Mouse (Mus musculus): Measurements from ENCODE around the gene Olfr373. TPM values are rescaled to one million over a fixed set of nuclear protein-coding genes. Genes with fewer than 3 reads are reported as not detected.

The Olfr373 gene
- polyA plus RNA-seq, 1 experiment from 2014 or later, result not detected

DNA sequence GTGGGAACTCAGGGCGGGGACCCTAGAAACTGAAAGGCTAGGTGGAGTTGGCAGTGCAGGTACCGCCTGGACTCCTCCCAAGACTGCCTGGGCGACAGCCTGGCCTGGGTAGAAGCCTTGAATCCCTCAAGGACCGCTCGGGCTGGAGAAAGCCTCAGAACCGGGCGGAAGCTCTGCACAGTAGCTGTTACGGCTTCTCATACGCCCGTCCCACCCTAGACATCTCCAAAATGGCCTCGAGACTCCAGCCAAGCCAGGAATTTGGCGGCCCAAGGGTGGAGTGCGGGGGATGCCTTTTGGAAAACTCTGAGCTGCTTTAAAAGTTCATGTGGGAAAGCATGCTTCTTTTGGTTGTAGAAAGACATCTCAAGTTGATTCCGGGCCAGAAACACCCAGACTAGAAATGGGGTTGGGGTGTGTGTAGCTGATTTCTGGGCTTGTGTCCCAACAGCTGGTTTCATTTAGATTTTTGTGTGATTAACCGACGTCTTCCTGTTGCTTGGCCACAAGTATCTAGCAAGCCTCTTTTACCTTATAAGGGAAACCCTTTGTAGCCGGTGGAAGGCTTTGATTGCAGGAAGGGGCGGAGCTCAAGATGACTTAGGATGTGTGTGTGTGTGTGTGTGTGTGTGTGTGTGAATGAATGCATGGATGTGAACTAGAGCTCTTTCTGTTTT, 53.5 kb downstream of the Olfr373 start:
- Histone ChIP-seq H3K27ac (ENCODE audit: low read depth, low read length) (peak overlapping the region; percentile 93), H3K9ac (ENCODE audit: low read length) (peak overlapping the region; percentile 86), H3K36me3 (ENCODE audit: control insufficient read depth, insufficient read depth, low read length) (peaks cover 5% of the 10 kb centered on the region), H3K4me2 (peak overlapping the region; percentile 86), H3K27me3 (ENCODE audit: control insufficient read depth, insufficient read depth, low read length) (no peaks in the 10 kb centered on the region), H3K4me1 (ENCODE audit: control insufficient read depth, insufficient read depth, low read length) (peaks cover 8% of the 10 kb centered on the region), H3K4me3 (ENCODE audit: low read depth, low read length) (peak overlapping the region; percentile 58), H3K9me3 (ENCODE audit: control insufficient read depth, low read length) (no peaks in the 10 kb centered on the region)
- WGBS, result 2% methylated on average over 18 of the region's 18 CpGs
- DNase-seq (ENCODE audit: low spot score, missing footprints), result peak; percentile 92
- ATAC-seq (ENCODE audit: low FRiP score), result peak; percentile 25; the same call in 1 of the 2 replicates

DNA sequence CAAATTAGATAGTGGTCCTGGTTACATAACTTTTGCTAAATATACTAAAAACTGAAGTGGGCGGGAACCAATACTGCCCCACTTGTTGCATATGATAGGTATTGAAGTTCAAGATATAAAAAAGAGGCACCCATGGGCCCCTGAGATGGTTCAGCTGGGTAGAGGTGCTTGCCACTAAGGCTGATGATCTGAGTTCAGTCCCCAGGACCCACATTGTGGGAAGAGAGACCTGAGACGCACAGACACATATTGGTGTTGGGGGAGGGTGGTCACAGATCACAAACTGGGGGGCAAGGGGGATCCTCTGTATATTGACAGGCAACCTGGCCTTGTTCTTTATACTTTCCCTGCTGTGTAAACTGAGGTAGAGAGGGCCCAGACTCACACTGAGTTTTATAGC, 54.5 kb downstream of the Olfr373 start:
- no peak overlapping the region for H3K27ac ChIP-seq (ENCODE audit: low read depth, low read length)
- H3K9me3 ChIP-seq (ENCODE audit: control insufficient read depth, low read length), result no peaks in the 10 kb centered on the region
- peaks cover 5% of the 10 kb centered on the region for H3K36me3 ChIP-seq (ENCODE audit: control insufficient read depth, insufficient read depth, low read length)
- no peak overlapping the region for H3K9ac ChIP-seq (ENCODE audit: low read length)
- no peaks in the 10 kb centered on the region for H3K27me3 ChIP-seq (ENCODE audit: control insufficient read depth, insufficient read depth, low read length)
- peaks cover 8% of the 10 kb centered on the region for H3K4me1 ChIP-seq (ENCODE audit: control insufficient read depth, insufficient read depth, low read length)
- DNase-seq (ENCODE audit: low spot score, missing footprints) (no peak), ATAC-seq (ENCODE audit: low FRiP score) (no peak)
- no peak overlapping the region for H3K4me3 ChIP-seq (ENCODE audit: low read depth, low read length)
- 87% methylated on average over 2 of the region's 2 CpGs for WGBS
- no peak overlapping the region; the same call in 1 of the 2 replicates for H3K4me2 ChIP-seq

DNA sequence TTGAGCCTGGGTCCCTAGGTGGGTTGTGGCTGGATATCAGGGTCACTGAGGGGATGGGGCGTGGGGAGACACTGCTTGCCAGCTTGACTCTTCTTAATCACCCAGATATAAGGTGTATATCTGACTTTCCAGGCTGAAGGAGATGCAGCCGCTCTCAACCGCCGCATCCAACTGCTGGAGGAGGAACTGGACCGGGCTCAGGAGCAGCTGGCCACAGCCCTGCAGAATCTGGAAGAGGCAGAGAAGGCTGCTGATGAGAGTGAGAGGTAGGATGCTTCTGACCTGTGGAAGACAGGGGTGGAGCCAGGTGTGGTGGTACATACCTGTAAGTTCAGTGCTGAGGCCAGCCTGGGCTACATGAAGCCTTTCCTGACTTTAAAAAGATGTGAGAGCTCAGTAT, 55.5 kb downstream of the Olfr373 start:
- Histone ChIP-seq H3K27ac (ENCODE audit: low read depth, low read length) (no peak overlapping the region), H3K36me3 (ENCODE audit: control insufficient read depth, insufficient read depth, low read length) (peaks cover 9% of the 10 kb centered on the region), H3K4me1 (ENCODE audit: control insufficient read depth, insufficient read depth, low read length) (peaks cover 8% of the 10 kb centered on the region), H3K4me2 (no peak overlapping the region), H3K9me3 (ENCODE audit: control insufficient read depth, low read length) (no peaks in the 10 kb centered on the region), H3K9ac (ENCODE audit: low read length) (no peak overlapping the region), H3K27me3 (ENCODE audit: control insufficient read depth, insufficient read depth, low read length) (no peaks in the 10 kb centered on the region), H3K4me3 (ENCODE audit: low read depth, low read length) (no peak overlapping the region)
- ATAC-seq (ENCODE audit: low FRiP score) (no peak), DNase-seq (ENCODE audit: low spot score, missing footprints) (no peak)
- 95% methylated on average over 5 of the region's 5 CpGs for WGBS

DNA sequence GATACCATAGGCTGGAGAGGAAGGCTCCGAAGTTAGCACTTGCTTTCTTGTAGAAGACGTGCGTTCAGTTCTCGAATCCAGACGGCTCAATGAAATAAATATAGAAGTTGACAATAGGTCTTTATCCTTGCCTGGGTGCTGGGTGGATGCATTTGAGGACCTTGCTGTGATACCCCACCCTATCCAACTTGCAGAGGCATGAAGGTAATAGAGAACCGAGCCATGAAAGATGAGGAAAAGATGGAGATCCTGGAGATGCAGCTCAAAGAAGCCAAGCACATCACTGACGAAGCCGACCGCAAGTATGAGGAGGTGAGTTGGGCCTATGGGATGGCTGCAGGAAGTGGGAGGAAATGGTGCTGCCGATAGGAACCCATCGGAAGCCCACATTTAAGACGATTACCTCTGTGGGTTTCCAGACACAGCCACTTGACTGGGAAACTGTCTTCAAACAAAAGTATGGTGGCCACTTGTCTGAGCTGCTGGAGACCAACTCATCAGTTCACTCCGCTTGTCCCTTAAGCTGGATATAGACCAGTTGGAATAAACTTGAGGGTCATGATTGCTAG, 60.4 kb downstream of the Olfr373 start:
- DNase-seq (ENCODE audit: low spot score, missing footprints) (peak; percentile 76), ATAC-seq (ENCODE audit: low FRiP score) (no peak)
- Histone ChIP-seq H3K27me3 (ENCODE audit: control insufficient read depth, insufficient read depth, low read length) (no peaks in the 10 kb centered on the region), H3K9ac (ENCODE audit: low read length) (no peak overlapping the region), H3K27ac (ENCODE audit: low read depth, low read length) (no peak overlapping the region), H3K4me2 (no peak overlapping the region), H3K4me3 (ENCODE audit: low read depth, low read length) (no peak overlapping the region), H3K36me3 (ENCODE audit: control insufficient read depth, insufficient read depth, low read length) (peaks cover 28% of the 10 kb centered on the region), H3K9me3 (ENCODE audit: control insufficient read depth, low read length) (no peaks in the 10 kb centered on the region), H3K4me1 (ENCODE audit: control insufficient read depth, insufficient read depth, low read length) (no peaks in the 10 kb centered on the region)
- 95% methylated on average over 13 of the region's 13 CpGs for WGBS

DNA sequence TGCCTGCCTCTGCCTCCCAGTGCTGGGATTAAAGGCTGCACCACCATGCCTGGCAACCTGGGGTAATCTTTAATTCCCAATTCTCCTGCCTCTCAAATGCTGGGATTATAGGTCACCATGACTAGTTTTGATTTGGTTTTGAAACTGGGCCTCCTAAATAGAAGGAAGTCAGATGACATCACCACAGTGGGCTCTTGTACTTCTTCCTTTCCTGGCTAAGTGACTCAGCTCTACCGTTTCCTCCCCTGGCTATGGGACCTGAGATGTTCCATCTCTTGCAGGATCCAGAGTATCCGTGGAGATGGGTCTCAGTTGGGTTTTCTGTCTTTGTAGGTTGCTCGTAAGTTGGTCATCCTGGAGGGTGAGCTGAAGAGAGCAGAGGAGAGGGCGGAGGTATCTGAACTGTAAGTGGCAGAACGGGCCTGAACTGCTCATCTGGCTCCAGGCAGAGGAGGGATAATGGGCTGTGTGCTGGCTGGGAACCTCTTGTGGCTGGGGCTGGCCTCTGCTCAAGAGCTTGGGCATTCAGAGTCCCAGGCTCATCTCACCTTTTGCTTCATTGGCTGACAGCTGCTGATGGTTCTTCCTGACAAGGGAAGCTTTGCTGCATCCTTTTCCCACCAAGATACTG, 61.5 kb downstream of the Olfr373 start:
- Histone ChIP-seq H3K36me3 (ENCODE audit: control insufficient read depth, insufficient read depth, low read length) (peaks cover 28% of the 10 kb centered on the region), H3K27ac (ENCODE audit: low read depth, low read length) (no peak overlapping the region), H3K9ac (ENCODE audit: low read length) (no peak overlapping the region), H3K4me1 (ENCODE audit: control insufficient read depth, insufficient read depth, low read length) (no peaks in the 10 kb centered on the region), H3K4me2 (no peak overlapping the region), H3K4me3 (ENCODE audit: low read depth, low read length) (no peak overlapping the region), H3K9me3 (ENCODE audit: control insufficient read depth, low read length) (no peaks in the 10 kb centered on the region), H3K27me3 (ENCODE audit: control insufficient read depth, insufficient read depth, low read length) (no peaks in the 10 kb centered on the region)
- WGBS, result 91% methylated on average over 5 of the region's 5 CpGs
- no peak for ATAC-seq (ENCODE audit: low FRiP score)
- peak; percentile 49 for DNase-seq (ENCODE audit: low spot score, missing footprints)

DNA sequence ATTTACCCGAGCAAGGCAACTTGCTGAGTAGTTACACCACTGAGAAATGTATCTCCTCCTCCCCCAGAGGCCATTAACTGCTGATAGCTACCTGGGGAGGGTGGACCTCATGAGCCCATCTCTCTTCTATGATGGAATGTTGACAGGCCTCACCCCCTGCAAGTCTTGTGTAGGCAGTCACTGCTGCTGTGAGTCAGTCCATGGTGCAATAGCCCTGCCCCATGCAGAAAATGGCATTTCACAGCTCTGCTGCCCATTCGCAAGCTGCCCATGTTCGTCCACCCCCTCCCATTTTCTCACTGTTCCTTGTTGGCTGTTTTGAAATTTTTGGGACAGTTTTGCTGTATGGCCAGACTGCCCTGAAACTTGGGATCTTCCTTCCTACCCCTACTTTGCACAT, 62.5 kb downstream of the Olfr373 start:
- Histone ChIP-seq H3K9ac (ENCODE audit: low read length) (no peak overlapping the region), H3K27ac (ENCODE audit: low read depth, low read length) (no peak overlapping the region), H3K4me3 (ENCODE audit: low read depth, low read length) (no peak overlapping the region), H3K9me3 (ENCODE audit: control insufficient read depth, low read length) (no peaks in the 10 kb centered on the region), H3K4me2 (no peak overlapping the region), H3K27me3 (ENCODE audit: control insufficient read depth, insufficient read depth, low read length) (no peaks in the 10 kb centered on the region), H3K36me3 (ENCODE audit: control insufficient read depth, insufficient read depth, low read length) (peaks cover 26% of the 10 kb centered on the region), H3K4me1 (ENCODE audit: control insufficient read depth, insufficient read depth, low read length) (no peaks in the 10 kb centered on the region)
- DNase-seq (ENCODE audit: low spot score, missing footprints) (no peak), ATAC-seq (ENCODE audit: low FRiP score) (no peak)
- WGBS, result 92% methylated on average over 3 of the region's 3 CpGs

DNA sequence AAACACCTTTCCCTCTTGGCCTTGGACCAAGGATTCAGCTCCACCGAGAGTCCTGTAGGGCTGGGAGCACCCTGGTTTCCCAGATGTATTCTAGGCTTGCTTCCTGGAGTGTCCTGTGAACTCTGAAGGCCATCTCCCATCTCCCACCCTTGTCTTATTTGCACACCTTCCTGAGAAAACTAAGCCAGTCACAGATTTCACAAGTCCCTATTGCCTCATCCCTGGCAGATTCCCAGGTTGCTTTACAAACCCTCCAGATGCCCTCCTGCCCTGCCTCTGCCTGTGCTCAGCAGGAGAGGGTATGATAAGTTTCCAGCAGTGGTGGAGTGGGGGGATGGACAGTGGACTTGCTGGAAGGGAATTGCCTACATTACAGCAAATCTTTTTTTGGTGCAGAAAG, 63.1 kb downstream of the Olfr373 start:
- H3K4me3 ChIP-seq (ENCODE audit: low read depth, low read length), result no peak overlapping the region
- no peaks in the 10 kb centered on the region for H3K4me1 ChIP-seq (ENCODE audit: control insufficient read depth, insufficient read depth, low read length)
- peak; percentile 8 for DNase-seq (ENCODE audit: low spot score, missing footprints)
- H3K4me2 ChIP-seq, result no peak overlapping the region
- WGBS, result 79% methylated on average over 1 of the region's 1 CpGs
- H3K9me3 ChIP-seq (ENCODE audit: control insufficient read depth, low read length), result no peaks in the 10 kb centered on the region
- no peak for ATAC-seq (ENCODE audit: low FRiP score)
- no peaks in the 10 kb centered on the region for H3K27me3 ChIP-seq (ENCODE audit: control insufficient read depth, insufficient read depth, low read length)
- peaks cover 27% of the 10 kb centered on the region for H3K36me3 ChIP-seq (ENCODE audit: control insufficient read depth, insufficient read depth, low read length)
- no peak overlapping the region for H3K27ac ChIP-seq (ENCODE audit: low read depth, low read length)
- no peak overlapping the region for H3K9ac ChIP-seq (ENCODE audit: low read length)

DNA sequence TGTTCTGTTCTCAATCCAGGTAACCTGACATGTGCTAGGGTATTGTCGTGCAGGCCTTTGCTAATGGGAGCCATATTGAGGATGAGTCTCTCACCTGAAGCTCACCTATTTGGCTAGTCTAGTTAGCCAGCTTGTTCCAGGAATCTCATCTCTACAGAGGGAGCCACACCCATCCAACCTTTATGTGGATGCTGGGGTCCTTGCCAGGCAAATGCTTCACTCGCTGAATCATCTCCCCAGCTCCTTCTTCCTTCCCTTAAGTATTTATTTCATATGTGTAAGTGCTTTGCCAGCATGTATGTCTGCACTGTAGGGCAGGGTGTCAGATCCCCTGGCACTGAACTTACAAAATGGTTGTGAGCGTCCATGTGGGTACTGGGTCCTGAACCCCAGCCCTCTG, 63.6 kb downstream of the Olfr373 start:
- Histone ChIP-seq H3K9ac (ENCODE audit: low read length) (no peak overlapping the region), H3K9me3 (ENCODE audit: control insufficient read depth, low read length) (no peaks in the 10 kb centered on the region), H3K36me3 (ENCODE audit: control insufficient read depth, insufficient read depth, low read length) (peaks cover 30% of the 10 kb centered on the region), H3K27me3 (ENCODE audit: control insufficient read depth, insufficient read depth, low read length) (no peaks in the 10 kb centered on the region), H3K4me2 (no peak overlapping the region), H3K4me3 (ENCODE audit: low read depth, low read length) (no peak overlapping the region), H3K27ac (ENCODE audit: low read depth, low read length) (no peak overlapping the region), H3K4me1 (ENCODE audit: control insufficient read depth, insufficient read depth, low read length) (no peaks in the 10 kb centered on the region)
- DNase-seq (ENCODE audit: low spot score, missing footprints) (peak; percentile 35), ATAC-seq (ENCODE audit: low FRiP score) (no peak)
- WGBS, result 91% methylated on average over 3 of the region's 3 CpGs

DNA sequence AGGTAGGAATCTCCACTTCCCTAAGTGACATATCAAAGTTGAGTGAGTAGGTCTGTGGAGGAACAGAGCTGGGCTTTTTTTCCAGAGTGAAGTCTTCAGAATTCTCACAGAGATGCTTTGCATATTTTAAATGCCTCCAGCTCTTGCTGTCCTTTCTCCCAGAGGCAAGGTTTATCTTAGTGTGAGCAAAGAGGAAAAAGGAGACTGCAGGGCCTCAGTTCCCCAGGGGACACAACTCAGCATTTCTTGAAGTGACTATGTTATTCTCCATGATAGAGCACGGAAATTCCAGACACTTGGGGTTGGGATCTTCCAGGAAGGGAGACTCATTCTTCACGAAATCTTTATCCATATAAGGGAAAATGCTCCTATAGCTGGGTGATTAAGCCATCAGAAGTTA, 64.3 kb downstream of the Olfr373 start:
- WGBS, result 93% methylated on average over 2 of the region's 2 CpGs
- peaks cover 30% of the 10 kb centered on the region for H3K36me3 ChIP-seq (ENCODE audit: control insufficient read depth, insufficient read depth, low read length)
- no peaks in the 10 kb centered on the region for H3K9me3 ChIP-seq (ENCODE audit: control insufficient read depth, low read length)
- DNase-seq (ENCODE audit: low spot score, missing footprints) (peak; percentile 2), ATAC-seq (ENCODE audit: low FRiP score) (no peak)
- H3K4me2 ChIP-seq, result no peak overlapping the region
- H3K27me3 ChIP-seq (ENCODE audit: control insufficient read depth, insufficient read depth, low read length), result no peaks in the 10 kb centered on the region
- no peak overlapping the region for H3K9ac ChIP-seq (ENCODE audit: low read length)
- no peaks in the 10 kb centered on the region for H3K4me1 ChIP-seq (ENCODE audit: control insufficient read depth, insufficient read depth, low read length)
- no peak overlapping the region for H3K4me3 ChIP-seq (ENCODE audit: low read depth, low read length)
- H3K27ac ChIP-seq (ENCODE audit: low read depth, low read length), result no peak overlapping the region

Measured in midbrain, embryonic 11.5 days (tissue).